Mouse (Mus musculus) liver, adult 2 months (tissue): Measurements from ENCODE around the gene Pidd1.

Experiments used
- CTCF ChIP-seq: fragments of 200-500 bp; IDR thresholded peaks from 2 replicates; pipeline ENCODE4 v1.5.1; 2011; ENCODE audit warnings: low read depth, low read length, control low read depth
- POLR2A ChIP-seq: fragments of 200-500 bp; IDR thresholded peaks from 2 replicates; pipeline ENCODE4 v1.6.1; 2011; ENCODE audit warnings: low read length, control low read depth; ENCODE audit not compliant: insufficient read depth; ENCODE audit errors: extremely low read depth

- TF ChIP-seq CTCF: no peak
- TF ChIP-seq POLR2A: no peak
Measured at GRCm38 (mm10) chr7:141466045-141466394, 22.2 kb upstream of the Pidd1 start.
